In the genomic region with DNA sequence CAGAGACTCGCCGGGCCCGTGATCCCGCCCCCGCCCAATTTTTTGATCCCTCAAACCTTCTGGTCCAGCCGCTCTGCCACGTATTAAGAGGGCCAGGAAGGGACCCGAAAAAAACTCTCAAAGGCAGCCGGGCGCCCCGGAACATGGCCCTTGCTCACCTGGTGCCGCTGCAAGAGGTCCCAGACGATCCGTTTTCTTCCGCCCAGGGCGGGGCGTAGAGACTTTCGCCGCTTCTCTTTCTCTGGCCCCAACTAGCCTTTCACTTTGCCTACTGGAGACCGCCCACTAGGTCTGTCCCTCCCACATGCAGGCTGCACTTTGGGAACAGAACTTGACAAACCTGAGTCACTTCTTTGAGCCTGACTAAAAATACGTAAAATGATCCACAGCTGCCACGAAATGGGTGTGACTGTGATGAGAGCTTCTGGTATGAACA, we compare ENCODE assay signal across 1 mouse cellular context.
TF ChIP-seq lines count a peak whose summit lies in the region.

No protein-coding gene starts in this region.

TF ChIP-seq in ES-E14, 5 proteins besides CTCF, POLR2A, EP300 and RAD21:
- TF ChIP-seq CHD2 (IDR thresholded peaks at IDR 0.05; ENCODE audit: low read depth, low read length) = no peak
- no peak for TF ChIP-seq ZC3H11A (IDR thresholded peaks at IDR 0.05; ENCODE audit: borderline replicate concordance, low read depth, low read length)
- TF ChIP-seq MAFK (IDR thresholded peaks at IDR 0.05; ENCODE audit: insufficient read depth, low read depth, low read length) = 0 out of 2 replicates have a peak, but pooled peaks have one; percentile 11
- TF ChIP-seq HCFC1 (IDR thresholded peaks at IDR 0.05; ENCODE audit: borderline replicate concordance, insufficient read depth, low read length) = no peak
